Comparison of ENCODE assay signal across 8 mouse cellular contexts in the genomic region with DNA sequence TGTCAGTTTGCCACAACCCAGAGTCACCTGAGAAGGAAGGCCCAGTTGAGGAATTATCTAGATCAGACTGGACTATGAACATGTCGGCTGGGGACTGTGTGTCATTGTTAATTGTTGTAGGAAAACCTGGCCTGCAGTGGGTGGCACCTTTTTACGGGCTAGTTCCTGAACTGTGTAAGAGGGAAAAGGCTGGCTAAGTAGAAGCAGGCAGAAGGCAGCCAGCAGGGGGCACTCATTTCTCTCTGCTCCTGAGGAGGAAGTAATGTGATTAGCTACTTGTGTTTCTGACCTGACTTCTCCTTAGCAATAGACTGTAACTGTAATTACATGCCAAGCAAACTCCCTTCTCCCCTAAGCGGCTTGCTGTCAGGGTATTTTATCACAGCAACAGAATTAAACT. TPM values are rescaled to one million over a fixed set of nuclear protein-coding genes. Genes with fewer than 3 reads are reported as not detected.
DNase-seq lines count a peak whose midpoint lies in the region; ATAC-seq and TF ChIP-seq lines count a peak whose summit lies in the region.

No protein-coding gene starts in this region.

- no peak overlapping the region for H3K4me2 ChIP-seq in heart, embryonic 15.5 days

- no peaks in the 10 kb centered on the region for H3K36me3 ChIP-seq in heart, embryonic 15.5 days

- no peak overlapping the region for H3K4me3 ChIP-seq in cortical plate, adult 2 months (ENCODE audit: insufficient read depth, low read length)
- no peak overlapping the region for H3K4me3 ChIP-seq in heart, embryonic 15.5 days
- H3K4me3 ChIP-seq in lung, adult 2 months (replicated peaks; ENCODE audit: extremely low read depth, low read depth, low read length): no peak overlapping the region

- H3K27me3 ChIP-seq in heart, embryonic 15.5 days: no peaks in the 10 kb centered on the region

- H3K4me1 ChIP-seq in cortical plate, adult 2 months (ENCODE audit: control insufficient read depth, insufficient read depth, low read length): peaks cover 2% of the 10 kb centered on the region
- H3K4me1 ChIP-seq in heart, embryonic 15.5 days (replicated peaks): peaks cover 7% of the 10 kb centered on the region; the same call in 1 of the 2 replicates
- H3K4me1 ChIP-seq in lung, adult 2 months (ENCODE audit: control insufficient read depth, insufficient read depth, low read length): peaks cover 5% of the 10 kb centered on the region

- peak; percentile 64 for TF ChIP-seq CTCF in cortical plate, adult 2 months (IDR thresholded peaks at IDR 0.05; ENCODE audit: extremely low read depth, insufficient read depth, low read length)
- TF ChIP-seq CTCF in lung, adult 2 months (IDR thresholded peaks at IDR 0.05; ENCODE audit: insufficient read depth, low read length): peak; percentile 83

- TF ChIP-seq POLR2A in cortical plate, adult 2 months (IDR thresholded peaks at IDR 0.05; ENCODE audit: extremely low read depth, insufficient read depth, low read length): no peak
- no peak for TF ChIP-seq POLR2A in lung, adult 2 months (IDR thresholded peaks at IDR 0.05; ENCODE audit: borderline replicate concordance, extremely low read depth, low read depth, low read length)

- no peaks in the 10 kb centered on the region for H3K9me3 ChIP-seq in heart, embryonic 15.5 days (replicated peaks)

- ATAC-seq in heart, embryonic 15.5 days (replicated peaks; ENCODE audit: insufficient number of reproducible peaks, insufficient read depth, low FRiP score, low read depth): no peak; the same call in 1 of the 2 replicates

- H3K27ac ChIP-seq in cortical plate, adult 2 months (ENCODE audit: insufficient read depth, low read length): no peak overlapping the region
- peak overlapping the region; percentile 38 for H3K27ac ChIP-seq in heart, embryonic 15.5 days

- no peak overlapping the region for H3K9ac ChIP-seq in heart, embryonic 15.5 days

- DNase-seq in 416B (ENCODE audit: low read depth) (peak; percentile 3), adipocyte (ENCODE audit: low spot score) (peak; percentile 73)
- peak; percentile 93 to 95 for DNase-seq in kidney, postnatal 25 days
- peak; percentile 82 for DNase-seq in lung, adult 2 months
- DNase-seq in right cerebral cortex, postnatal 4 days: peak; percentile 71
- peak; percentile 31 to 64 for DNase-seq in urinary bladder, postnatal 4 days (ENCODE audit: low spot score in 2 of 2)

- WGBS in heart, embryonic 15.5 days: 28% methylated on average over 3 of the region's 3 CpGs
- WGBS in lung, adult 2 months: 13% methylated on average over 3 of the region's 3 CpGs

RNA-seq across cellular contexts. Expression of a gene that starts 38.7 kb away (rescaled TPM):
- 13.8 and 14.2 TPM in 2 replicates for polyA plus RNA-seq in cortical plate, adult 2 months (2012; rRNA removed)
- polyA plus RNA-seq in heart, embryonic 15.5 days (2015; fragmentation: Nextera tagmentation; extraction: Ambion mirVana): 39.2 and 46.6 TPM in 2 replicates
- polyA plus RNA-seq in lung, adult 2 months (2012; rRNA removed): 2.7 and 5.2 TPM in 2 replicates

Comparison
In these comparisons a context has a peak if more than half of its experiments do, and no peak if none do; other contexts are left out.
1. DNase-seq: peak in every context shown above with its lines; median percentile 94 in kidney, postnatal 25 days; 82 in lung, adult 2 months; 73 in adipocyte; 71 in right cerebral cortex, postnatal 4 days; 48 in urinary bladder, postnatal 4 days; 3 in 416B.